Mouse (Mus musculus): ENCODE results near the gene Txndc17. TPM values are rescaled to one million over a fixed set of nuclear protein-coding genes. Genes with fewer than 3 reads are reported as not detected.
A peak's percentile ranks its signal among the peaks of the same experiment; 100 is the strongest.

Txndc17 gene
- total RNA-seq, 2 experiments from 2014 or later, result 43.4 to 46.1 TPM

DNA sequence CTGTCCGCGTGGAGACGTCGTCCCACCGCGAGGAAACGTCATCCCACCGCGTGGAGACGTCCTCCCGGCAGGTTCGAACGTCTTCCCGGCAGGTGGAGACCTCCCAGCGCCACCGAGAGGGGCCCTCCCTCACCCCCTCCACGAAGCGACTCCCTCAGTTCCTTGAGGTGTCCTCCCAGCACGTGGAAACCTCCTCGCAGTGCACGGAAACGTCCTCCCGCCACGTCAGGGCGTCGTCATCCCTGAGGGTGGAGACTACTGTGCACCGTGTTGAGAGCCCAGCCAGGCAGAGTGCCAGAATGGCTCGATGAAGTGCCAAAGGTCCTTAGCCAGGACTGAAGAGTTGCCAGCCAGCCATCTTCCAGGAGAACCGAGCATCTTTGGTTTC is 8.1 kb downstream of the Txndc17 start, which contains the start of gene Med31:
Med31 (minus strand) TSS at position 183 of the 388 bp plus-strand sequence.
- intact Hi-C loops (cut with DNase I), result no loop called here
- peak; percentile 73 to 86 for DNase-seq (ENCODE audit: extremely low spot score in 1 of 2, low spot score in 2 of 2)

DNA sequence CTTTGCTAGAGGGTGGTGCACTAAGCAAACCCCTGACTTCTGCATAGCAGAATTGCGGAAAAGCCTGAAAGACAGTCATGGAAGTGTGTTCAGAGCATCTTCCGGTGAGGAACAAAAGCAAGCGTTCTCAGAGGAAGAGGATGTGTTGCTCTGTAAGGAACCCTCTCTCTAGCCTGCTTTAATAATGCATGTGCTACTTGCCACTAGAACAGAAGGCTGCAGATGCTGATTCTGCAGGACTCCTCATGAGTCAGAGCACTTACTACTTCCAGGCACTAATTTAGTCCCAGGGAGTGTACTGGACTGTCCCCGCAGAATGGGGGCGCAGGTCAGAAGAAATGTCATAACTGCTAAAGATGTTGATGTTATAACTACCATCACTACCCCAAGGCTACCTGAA is 9.8 kb downstream of the Txndc17 start:
- intact Hi-C loops (cut with DNase I), result no loop called here
- DNase-seq (ENCODE audit: extremely low spot score in 1 of 2, low spot score in 2 of 2), result no peak

DNA sequence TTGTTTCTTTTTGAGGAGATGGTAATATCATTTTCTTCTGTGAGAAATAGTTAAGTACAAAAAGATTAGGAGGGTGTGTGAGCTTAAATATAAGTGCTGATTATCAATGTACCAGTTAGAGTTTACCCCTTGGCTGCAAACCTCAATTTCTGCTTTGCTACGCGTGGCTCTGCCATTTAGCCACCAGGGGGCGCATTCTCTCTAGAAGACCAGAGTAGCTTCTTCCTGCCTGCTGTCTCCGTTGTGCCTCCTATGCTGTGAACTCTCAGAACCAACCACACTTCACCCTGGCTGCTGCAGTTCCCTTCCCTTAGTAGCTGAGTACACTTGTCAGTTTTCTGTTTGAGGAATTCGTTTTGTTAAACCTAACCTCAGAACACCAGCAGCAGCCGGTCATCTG is 13.9 kb downstream of the Txndc17 start:
- intact Hi-C loops (cut with DNase I), result loop anchor here (5.0 kb wide), 1 partner anchor 46 kb away; the partner anchor contains the start of gene Slc13a5
- peak in 1 of 2 experiments; percentile 81 for DNase-seq (ENCODE audit: extremely low spot score in 1 of 2, low spot score in 2 of 2)

DNA sequence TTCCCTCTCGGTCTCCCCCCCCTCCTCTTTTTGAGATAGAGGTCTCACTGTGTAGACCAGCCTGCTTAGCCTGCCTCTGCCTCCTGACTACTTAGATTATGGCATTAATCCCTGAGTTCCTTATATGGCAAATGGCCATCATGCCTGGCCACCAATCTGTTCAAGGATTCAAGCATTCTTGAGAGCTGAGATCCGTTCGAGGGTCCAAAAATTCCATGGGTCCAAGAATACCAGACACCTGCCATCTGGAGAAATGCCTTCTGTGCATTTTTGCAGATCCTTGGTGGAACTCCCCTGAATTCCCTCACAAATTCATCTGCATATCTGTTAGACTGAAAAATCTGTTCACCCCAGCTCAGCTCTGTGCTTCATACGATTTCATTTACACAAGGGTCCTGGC is 16.1 kb downstream of the Txndc17 start:
- intact Hi-C loops (cut with DNase I), result loop anchor here (2.0 to 5.0 kb wide), 2 partner anchors 44 to 341 kb away; partner anchors contain the start of gene Slc13a5
- no peak for DNase-seq (ENCODE audit: extremely low spot score in 1 of 2, low spot score in 2 of 2)

DNA sequence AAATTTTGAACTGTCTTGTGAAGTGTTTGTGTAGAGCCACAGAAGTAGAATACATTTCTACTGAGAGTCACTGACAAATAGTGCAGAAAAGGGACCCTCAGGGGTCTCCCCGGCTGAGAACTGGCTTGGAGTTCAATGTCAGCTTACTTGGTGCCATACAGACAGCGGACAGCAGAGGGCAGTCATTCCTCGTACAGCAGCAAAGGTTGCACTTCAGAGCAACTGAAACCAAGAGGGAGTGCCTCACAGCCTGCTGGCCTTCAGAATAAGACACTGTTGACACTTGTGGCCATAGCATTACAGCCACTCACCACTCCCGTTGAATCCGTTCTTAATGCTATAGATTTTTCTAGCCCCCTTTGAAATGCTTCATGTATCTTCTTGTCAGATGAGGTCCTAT is 17.5 kb downstream of the Txndc17 start:
- intact Hi-C loops (cut with DNase I), result loop anchor here (2.0 to 5.0 kb wide), 4 partner anchors 42 to 204 kb away; partner anchors contain the start of gene Slc13a5
- peak; percentile 71 to 79 for DNase-seq (ENCODE audit: extremely low spot score in 1 of 2, low spot score in 2 of 2)

DNA sequence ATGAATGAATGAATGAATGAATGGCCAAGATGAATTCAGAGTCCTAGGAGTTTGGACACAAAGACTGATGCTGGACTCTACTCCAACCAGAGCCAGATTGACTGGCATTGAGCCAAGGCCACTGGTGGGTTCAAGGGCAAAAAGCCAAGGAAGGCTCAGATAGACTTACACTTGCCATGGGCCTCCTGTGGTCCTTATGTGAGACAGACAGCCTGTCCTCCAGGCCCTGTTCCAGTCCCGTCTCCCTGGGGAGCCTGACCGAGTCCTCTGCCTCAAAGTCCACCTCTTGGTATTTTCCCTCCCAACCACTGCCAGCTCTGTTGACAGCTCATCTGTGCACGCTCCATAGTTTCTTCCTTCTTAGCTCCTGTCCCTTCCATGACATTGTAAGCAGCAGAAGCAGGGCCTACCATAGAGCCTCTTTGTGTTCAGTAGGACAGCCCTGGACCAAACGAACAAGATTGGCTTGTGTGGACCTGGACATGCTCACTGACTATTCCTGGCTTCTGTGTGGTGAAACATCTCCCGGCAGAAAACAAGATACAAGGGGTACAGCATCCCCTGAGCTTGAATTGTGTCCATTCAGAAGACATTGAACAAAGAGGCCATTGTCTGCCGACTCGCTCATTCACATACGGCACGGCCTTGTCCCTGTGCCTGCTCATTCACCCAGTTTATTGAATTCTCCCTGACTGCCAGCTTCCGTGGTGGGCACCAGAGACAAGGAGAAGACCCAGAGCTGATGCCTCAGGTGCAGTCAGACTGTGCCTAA is 18.9 kb downstream of the Txndc17 start:
- intact Hi-C loops (cut with DNase I), result loop anchor here (5.0 kb wide), 2 partner anchors 96 to 116 kb away; no protein-coding TSS in a partner anchor

DNA sequence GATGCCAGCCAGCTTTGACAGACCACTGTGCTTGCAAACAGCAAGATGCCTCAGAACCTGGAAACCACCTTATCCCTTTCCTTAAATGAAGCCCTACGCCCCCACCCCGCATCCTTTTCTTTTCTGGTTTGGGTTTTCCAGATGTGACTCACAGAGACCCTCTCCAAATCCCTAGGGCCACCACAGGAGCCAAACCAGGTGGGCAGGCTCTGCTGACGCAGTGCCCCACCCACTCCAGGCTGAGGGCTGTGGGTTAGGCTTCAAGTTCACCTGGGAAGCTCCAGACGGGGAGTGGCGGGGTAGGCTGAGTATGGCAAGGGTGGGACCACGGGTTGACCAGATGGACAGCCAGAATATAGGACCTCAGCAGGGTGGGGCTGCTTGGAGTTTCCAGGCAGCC is 19.6 kb downstream of the Txndc17 start:
- DNase-seq (ENCODE audit: extremely low spot score in 1 of 2, low spot score in 2 of 2), result no peak
- intact Hi-C loops (cut with DNase I), result loop anchor here (5.0 kb wide), 2 partner anchors 95 to 115 kb away; no protein-coding TSS in a partner anchor

More for the DNA sequence above, 18.9 kb downstream of the Txndc17 start:
- DNase-seq (ENCODE audit: extremely low spot score in 1 of 2, low spot score in 2 of 2), result peak in 1 of 2 experiments; percentile 51

DNA sequence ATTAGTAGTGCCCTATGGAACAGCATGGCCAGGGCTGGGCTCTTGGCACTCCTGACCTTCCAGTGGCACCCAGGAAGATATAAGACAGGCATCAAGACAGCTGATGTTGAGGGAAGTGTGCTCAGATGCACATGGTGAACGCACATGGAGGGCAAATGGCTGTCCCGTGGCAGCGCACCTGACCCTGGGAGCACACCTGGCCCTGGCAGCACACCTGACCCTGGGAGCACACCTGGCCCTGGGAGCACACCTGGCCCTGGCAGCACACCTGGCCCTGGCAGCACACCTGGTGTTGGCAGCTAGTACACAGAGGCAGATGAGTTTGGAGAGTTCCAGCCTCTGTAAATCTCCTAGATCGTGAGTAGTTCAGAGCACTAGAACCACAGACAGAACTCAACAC is 21.2 kb downstream of the Txndc17 start:
- intact Hi-C loops (cut with DNase I), result loop anchor here (5.0 kb wide), 2 partner anchors 94 to 114 kb away; no protein-coding TSS in a partner anchor
- DNase-seq (ENCODE audit: extremely low spot score in 1 of 2, low spot score in 2 of 2), result no peak

DNA sequence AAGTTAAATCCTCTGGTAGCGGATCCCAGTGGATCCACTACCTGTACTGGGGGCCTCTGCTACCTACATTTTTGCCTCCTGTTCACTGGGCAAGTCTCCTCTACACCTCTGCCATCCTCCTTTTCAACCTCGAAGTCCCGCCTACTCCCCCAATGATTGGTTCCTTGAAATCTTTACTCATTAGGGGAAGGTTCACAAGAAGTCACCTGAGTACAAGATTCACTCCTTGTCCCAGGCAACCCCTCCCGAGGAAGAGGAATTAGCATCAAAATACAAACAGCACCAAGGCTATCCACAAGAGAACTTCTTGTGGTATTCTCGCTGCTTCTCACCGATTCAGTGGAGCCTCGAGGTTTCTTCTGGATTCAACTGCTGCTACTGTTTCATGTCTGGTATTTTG is 24.7 kb downstream of the Txndc17 start:
- intact Hi-C loops (cut with DNase I), result no loop called here
- DNase-seq (ENCODE audit: extremely low spot score in 1 of 2, low spot score in 2 of 2), result no peak

DNA sequence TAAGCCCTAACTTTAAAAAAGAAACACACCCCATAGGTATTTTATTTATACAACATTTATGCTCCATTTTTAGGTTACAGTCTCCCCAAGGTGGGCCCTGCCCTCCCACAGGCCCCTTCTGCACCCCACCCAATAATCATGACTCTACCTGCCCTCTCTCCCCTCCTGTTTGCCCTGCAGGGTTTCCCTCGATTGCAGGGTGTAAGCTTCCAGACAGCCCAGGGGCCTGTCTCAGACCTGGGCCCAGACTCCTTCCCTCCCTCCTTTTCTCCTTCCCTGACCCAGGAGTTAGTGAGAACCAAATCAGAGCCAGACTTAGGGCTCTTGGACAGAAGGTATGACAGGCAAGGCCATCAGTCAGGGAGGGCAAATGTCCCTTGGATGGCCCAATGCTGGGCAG is 25.6 kb downstream of the Txndc17 start:
- no peak for DNase-seq (ENCODE audit: extremely low spot score in 1 of 2, low spot score in 2 of 2)
- intact Hi-C loops (cut with DNase I), result no loop called here

DNA sequence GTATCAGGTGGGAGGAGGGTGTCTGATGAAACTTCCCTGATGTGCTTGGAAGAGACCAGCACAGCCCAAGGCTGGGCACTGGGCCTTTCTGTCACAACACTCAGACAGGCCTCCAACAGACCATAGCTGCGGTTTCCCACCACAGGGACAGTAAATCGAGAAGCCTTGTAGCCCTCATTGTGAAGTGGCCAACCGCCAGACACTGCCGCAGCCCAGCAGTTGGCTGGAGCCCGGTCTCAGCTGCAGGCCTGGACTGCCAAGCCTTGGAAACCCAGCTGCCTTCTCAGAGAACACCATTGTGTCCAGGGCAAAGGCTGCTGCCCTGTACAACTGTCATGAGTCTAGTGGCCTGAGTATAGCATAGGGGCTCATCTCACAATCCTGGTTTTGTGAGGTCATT is 26.7 kb downstream of the Txndc17 start:
- intact Hi-C loops (cut with DNase I), result no loop called here
- DNase-seq (ENCODE audit: extremely low spot score in 1 of 2, low spot score in 2 of 2), result peak in 1 of 2 experiments; percentile 67

DNA sequence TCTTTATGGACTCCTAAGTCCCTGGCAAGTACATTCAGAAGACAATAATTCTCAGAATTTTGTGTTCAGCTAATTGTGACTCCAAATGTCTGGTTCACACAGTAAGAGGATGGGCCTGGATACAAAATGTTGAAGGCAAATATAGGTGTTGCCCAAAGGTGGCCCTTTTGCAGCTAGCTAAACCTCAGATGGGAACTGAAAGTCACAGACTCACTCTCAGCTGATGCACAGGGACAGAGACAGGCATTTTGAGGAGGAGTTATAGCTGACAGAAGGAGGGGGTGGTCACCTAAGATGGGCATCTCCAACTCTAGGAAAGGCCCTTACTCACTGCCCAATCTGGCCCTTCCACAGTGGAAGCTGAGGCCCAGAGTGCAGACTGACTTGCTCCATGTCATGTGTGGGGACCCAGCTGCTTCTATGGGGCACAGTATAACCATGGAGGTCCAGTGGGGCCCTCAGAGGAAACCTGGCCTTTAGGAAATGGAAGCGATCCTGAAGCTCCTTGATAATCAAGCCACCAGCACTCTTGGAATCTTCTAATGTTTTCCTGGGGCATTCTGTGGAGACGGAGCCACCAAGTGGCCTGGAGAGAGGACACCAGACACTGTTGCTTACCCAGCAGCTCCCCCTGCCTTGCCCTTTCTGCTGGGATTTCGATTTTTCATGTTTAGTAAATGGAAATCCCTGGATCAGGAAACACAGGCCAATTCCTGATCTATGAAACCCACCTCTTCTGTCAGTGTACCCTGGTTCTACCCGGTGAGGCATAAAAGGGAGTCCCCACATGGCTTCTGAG is 32.9 kb downstream of the Txndc17 start:
- no peak for DNase-seq (ENCODE audit: extremely low spot score in 1 of 2, low spot score in 2 of 2)
- intact Hi-C loops (cut with DNase I), result no loop called here

DNA sequence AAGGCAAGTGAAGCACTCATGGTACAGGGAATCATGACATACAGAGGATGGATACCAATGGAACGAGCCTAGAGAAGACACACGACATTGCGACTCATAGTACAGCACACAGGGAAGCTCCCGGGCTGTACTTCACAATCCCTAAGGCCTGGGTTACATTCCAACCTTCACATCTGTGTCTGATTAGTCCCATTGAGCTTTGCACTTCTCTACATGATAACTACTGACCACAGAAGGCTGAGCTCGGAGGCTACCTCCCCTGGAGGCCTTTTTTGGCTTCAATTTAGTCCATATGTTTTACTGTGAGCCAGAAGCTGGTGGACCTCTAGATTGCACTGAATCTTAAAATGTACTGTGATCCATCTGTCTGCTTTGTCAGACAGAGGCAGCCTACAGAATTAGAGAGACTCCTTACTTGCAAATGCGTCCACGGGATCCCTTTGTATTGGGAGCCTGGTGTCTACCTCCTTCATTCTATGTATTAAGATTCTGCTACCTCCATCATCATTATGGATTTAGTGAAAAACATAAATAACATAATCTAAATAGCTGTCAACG is 37.9 kb downstream of the Txndc17 start:
- intact Hi-C loops (cut with DNase I), result no loop called here

DNA sequence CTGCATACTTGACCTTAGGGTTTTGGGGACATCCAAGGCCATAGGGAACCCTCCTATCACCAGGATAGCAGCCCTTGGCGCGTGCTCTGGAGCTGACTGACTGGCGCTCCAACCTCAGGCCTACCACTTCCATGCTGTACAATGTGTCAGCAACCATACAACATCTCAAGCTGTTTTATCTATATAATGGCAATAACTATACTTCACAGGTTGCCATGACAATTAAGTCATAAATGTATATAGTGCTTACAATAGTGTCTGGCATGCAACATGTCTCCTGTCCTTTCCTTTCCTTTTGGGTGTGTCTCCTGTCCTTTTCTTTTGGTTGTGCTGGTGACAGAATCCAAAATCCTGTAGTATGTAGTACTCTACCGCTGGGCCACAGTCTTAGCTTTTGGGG is 48.3 kb downstream of the Txndc17 start:
- no peak for DNase-seq (ENCODE audit: extremely low spot score in 1 of 2, low spot score in 2 of 2)
- intact Hi-C loops (cut with DNase I), result no loop called here

More for the DNA sequence above, 37.9 kb downstream of the Txndc17 start:
- no peak for DNase-seq (ENCODE audit: extremely low spot score in 1 of 2, low spot score in 2 of 2)

DNA sequence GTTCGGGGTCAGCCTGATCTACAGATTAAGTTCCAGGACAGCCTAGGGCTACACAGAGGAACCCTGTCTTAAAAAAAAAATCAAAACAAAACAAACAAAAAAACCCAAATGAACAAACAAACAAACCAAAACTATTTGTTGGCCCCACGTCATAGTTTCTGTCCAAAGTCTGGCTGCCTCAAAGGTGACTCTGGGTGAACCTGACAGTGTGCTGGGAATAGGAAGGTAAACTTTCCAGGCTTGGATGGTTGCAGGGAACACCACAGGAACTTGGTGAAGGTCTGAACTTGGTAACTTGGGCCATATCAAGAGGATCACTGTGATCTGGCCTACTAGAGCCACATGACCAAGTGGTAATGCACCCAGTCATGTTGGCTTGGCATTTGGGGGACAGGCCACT is 49.1 kb downstream of the Txndc17 start:
- DNase-seq (ENCODE audit: extremely low spot score in 1 of 2, low spot score in 2 of 2), result no peak
- intact Hi-C loops (cut with DNase I), result no loop called here

Other genes with a start within 250 kb of the Txndc17 start
- gene Aipl1, start 170.0 kb upstream of the Txndc17 start, total RNA-seq (2021), result under 1 TPM in 1 of 2 experiments, not detected in 1; 0.24 TPM
- gene Pimreg, start 165.5 kb upstream of the Txndc17 start, total RNA-seq (2021), result 1 to 10 TPM; 2.8 to 3.7 TPM
- gene Pitpnm3, start 71.8 kb upstream of the Txndc17 start, total RNA-seq (2021), result 10 to 100 TPM; 44.4 to 46.3 TPM
- gene Gm43951, start 707 bp upstream of the Txndc17 start, total RNA-seq (2021), result 10 to 100 TPM; 12.1 to 13.7 TPM
- gene 4933427D14Rik, start 88 bp upstream of the Txndc17 start, total RNA-seq (2021), result 10 to 100 TPM; 30.1 to 32.5 TPM
- 10 to 100 TPM; 14.7 to 15.7 TPM for gene Med31, start 8.0 kb downstream of the Txndc17 start, total RNA-seq (2021)
- gene Slc13a5, start 59.7 kb downstream of the Txndc17 start, total RNA-seq (2021), result 10 to 100 TPM; 16.4 to 19.8 TPM
- gene Xaf1, start 94.1 kb downstream of the Txndc17 start, total RNA-seq (2021), result 1 to 10 TPM; 1.3 to 1.4 TPM
- not detected for gene Fbxo39, start 106.9 kb downstream of the Txndc17 start, total RNA-seq (2021)
- 1 to 10 TPM in 1 of 2 experiments, under 1 TPM in 1; 0.99 to 1.2 TPM for gene Tekt1, start 154.9 kb downstream of the Txndc17 start, total RNA-seq (2021)
- gene Smtnl2, start 204.2 kb downstream of the Txndc17 start, total RNA-seq (2021), result 1 to 10 TPM; 1.7 to 1.8 TPM
- not detected for gene Ggt6, start 228.0 kb downstream of the Txndc17 start, total RNA-seq (2021)
- 10 to 100 TPM; 52.8 to 55.9 TPM for gene Mybbp1a, start 233.8 kb downstream of the Txndc17 start, total RNA-seq (2021)

Data from left cerebral cortex, postnatal 10 days (tissue).